In genomic region chr4:139059569-139059968, GRCm38 (mm10) we compare ENCODE assay signal across 8 mouse cellular contexts. TPM values are rescaled to one million over a fixed set of nuclear protein-coding genes. Genes with fewer than 3 reads are reported as not detected.
A peak's percentile ranks its signal among the peaks of the same experiment; 100 is the strongest.
DNase-seq lines count a peak whose midpoint lies in the region; ATAC-seq lines count a peak whose summit lies in the region.

No protein-coding gene starts in this region.

- peaks cover 14% of the 10 kb centered on the region for H3K4me1 ChIP-seq in forebrain, embryonic 10.5 days
- H3K4me1 ChIP-seq in forebrain, embryonic 12.5 days = peaks cover 9% of the 10 kb centered on the region
- H3K4me1 ChIP-seq in midbrain, embryonic 11.5 days (ENCODE audit: control insufficient read depth, insufficient read depth, low read length) = no peaks in the 10 kb centered on the region
- H3K4me1 ChIP-seq in midbrain, embryonic 16.5 days (ENCODE audit: control insufficient read depth, insufficient read depth, low read length) = no peaks in the 10 kb centered on the region

- WGBS in forebrain, embryonic 10.5 days = 7% methylated on average over 7 of the region's 7 CpGs
- WGBS in forebrain, embryonic 12.5 days = 11% methylated on average over 7 of the region's 7 CpGs
- WGBS in midbrain, embryonic 11.5 days = 9% methylated on average over 7 of the region's 7 CpGs
- 8% methylated on average over 7 of the region's 7 CpGs for WGBS in midbrain, embryonic 16.5 days

- no peaks in the 10 kb centered on the region for H3K36me3 ChIP-seq in forebrain, embryonic 10.5 days (replicated peaks)
- no peaks in the 10 kb centered on the region for H3K36me3 ChIP-seq in forebrain, embryonic 12.5 days (replicated peaks)
- no peaks in the 10 kb centered on the region for H3K36me3 ChIP-seq in midbrain, embryonic 11.5 days (ENCODE audit: control insufficient read depth, insufficient read depth, low read length)
- H3K36me3 ChIP-seq in midbrain, embryonic 16.5 days (ENCODE audit: control insufficient read depth, insufficient read depth, low read length) = no peaks in the 10 kb centered on the region

- H3K9ac ChIP-seq in forebrain, embryonic 12.5 days = no peak overlapping the region
- H3K9ac ChIP-seq in midbrain, embryonic 11.5 days (ENCODE audit: low read length) = no peak overlapping the region
- no peak overlapping the region for H3K9ac ChIP-seq in midbrain, embryonic 16.5 days (ENCODE audit: low read depth, low read length)

- H3K27ac ChIP-seq in forebrain, embryonic 10.5 days = no peak overlapping the region
- no peak overlapping the region for H3K27ac ChIP-seq in forebrain, embryonic 12.5 days
- H3K27ac ChIP-seq in midbrain, embryonic 11.5 days (ENCODE audit: low read depth, low read length) = no peak overlapping the region
- no peak overlapping the region for H3K27ac ChIP-seq in midbrain, embryonic 16.5 days (ENCODE audit: low read length)

- no peak overlapping the region for H3K4me2 ChIP-seq in forebrain, embryonic 12.5 days
- H3K4me2 ChIP-seq in midbrain, embryonic 11.5 days = no peak overlapping the region
- no peak overlapping the region for H3K4me2 ChIP-seq in midbrain, embryonic 16.5 days (ENCODE audit: low read length)

- no peaks in the 10 kb centered on the region for H3K9me3 ChIP-seq in forebrain, embryonic 10.5 days
- H3K9me3 ChIP-seq in forebrain, embryonic 12.5 days = no peaks in the 10 kb centered on the region
- H3K9me3 ChIP-seq in midbrain, embryonic 11.5 days (ENCODE audit: control insufficient read depth, low read length) = no peaks in the 10 kb centered on the region
- H3K9me3 ChIP-seq in midbrain, embryonic 16.5 days (replicated peaks; ENCODE audit: control insufficient read depth, low read length, poor library complexity, severe bottlenecking) = no peaks in the 10 kb centered on the region

- H3K27me3 ChIP-seq in forebrain, embryonic 10.5 days (ENCODE audit: poor library complexity, severe bottlenecking) = peaks cover 18% of the 10 kb centered on the region; the same call in 1 of the 2 replicates
- peaks cover 42% of the 10 kb centered on the region for H3K27me3 ChIP-seq in forebrain, embryonic 12.5 days
- no peaks in the 10 kb centered on the region; the same call in 1 of the 2 replicates for H3K27me3 ChIP-seq in midbrain, embryonic 11.5 days (ENCODE audit: control insufficient read depth, insufficient read depth, low read length)
- no peaks in the 10 kb centered on the region; the same call in 1 of the 2 replicates for H3K27me3 ChIP-seq in midbrain, embryonic 16.5 days (ENCODE audit: control insufficient read depth, insufficient read depth, low read depth, low read length)

- peak; percentile 40 for DNase-seq in forebrain, embryonic 10.5 days (ENCODE audit: extremely low spot score, low spot score)
- peak; percentile 66 for DNase-seq in midbrain, embryonic 11.5 days (ENCODE audit: low spot score, missing footprints)
- peak; percentile 78 for DNase-seq in forelimb bud, embryonic 11.5 days (ENCODE audit: low read depth, low spot score)
- DNase-seq in ovary, postnatal 14 days (ENCODE audit: low spot score) = peak; percentile 55
- no peak for DNase-seq in left cerebral cortex, adult 8-10 months (ENCODE audit: low spot score in 2 of 2)
- no peak for DNase-seq in cerebellum, adult 11-12 months

- no peak for ATAC-seq in forebrain, embryonic 12.5 days (ENCODE audit: low FRiP score)
- ATAC-seq in midbrain, embryonic 11.5 days (ENCODE audit: low FRiP score) = no peak
- no peak for ATAC-seq in midbrain, embryonic 16.5 days

- no peak overlapping the region for H3K4me3 ChIP-seq in forebrain, embryonic 10.5 days
- no peak overlapping the region for H3K4me3 ChIP-seq in forebrain, embryonic 12.5 days (replicated peaks)
- no peak overlapping the region for H3K4me3 ChIP-seq in midbrain, embryonic 11.5 days (ENCODE audit: low read depth, low read length)
- no peak overlapping the region for H3K4me3 ChIP-seq in midbrain, embryonic 16.5 days (ENCODE audit: low read depth, low read length)

RNA-seq across cellular contexts. Expression of gene Htr6, which starts 15.8 kb away (rescaled TPM):
- 0.07 and 0.12 TPM in 2 replicates for polyA plus RNA-seq in forebrain, embryonic 10.5 days (2016; fragmentation: Nextera tagmentation; extraction: Ambion mirVana)
- polyA plus RNA-seq in forebrain, embryonic 12.5 days (2016; fragmentation: Nextera tagmentation; extraction: Ambion mirVana) = 0.18 TPM in 1 of 2 replicates, not detected in the other
- not detected in 2 replicates for polyA plus RNA-seq in midbrain, embryonic 11.5 days (2014; fragmentation: Nextera tagmentation; extraction: Ambion mirVana)
- polyA plus RNA-seq in midbrain, embryonic 16.5 days (2015; fragmentation: Nextera tagmentation; extraction: Ambion mirVana) = 0.30 and 0.51 TPM in 2 replicates
- total RNA-seq in left cerebral cortex, adult 8-10 months (2022) = 1 to 10 TPM; 6.2 to 8.0 (median 7.4) TPM

RNA-seq across cellular contexts. Expression of gene Nbl1, which starts 33.2 kb away (rescaled TPM):
- polyA plus RNA-seq in forebrain, embryonic 10.5 days (2016; fragmentation: Nextera tagmentation; extraction: Ambion mirVana) = 19.6 and 22.7 TPM in 2 replicates
- polyA plus RNA-seq in forebrain, embryonic 12.5 days (2016; fragmentation: Nextera tagmentation; extraction: Ambion mirVana) = 22.5 and 26.7 TPM in 2 replicates
- 12.7 and 13.6 TPM in 2 replicates for polyA plus RNA-seq in midbrain, embryonic 11.5 days (2014; fragmentation: Nextera tagmentation; extraction: Ambion mirVana)
- 28.7 and 30.6 TPM in 2 replicates for polyA plus RNA-seq in midbrain, embryonic 16.5 days (2015; fragmentation: Nextera tagmentation; extraction: Ambion mirVana)
- 10 to 100 TPM; 52.1 to 64.5 (median 55.5) TPM for total RNA-seq in left cerebral cortex, adult 8-10 months (2022)

Comparison
In these comparisons a context has a peak if more than half of its experiments do, and no peak if none do; other contexts are left out.
1. DNase-seq: peak in forebrain, embryonic 10.5 days (single experiment), midbrain, embryonic 11.5 days (single experiment), forelimb bud, embryonic 11.5 days (single experiment) and ovary, postnatal 14 days (single experiment); none in left cerebral cortex, adult 8-10 months (0 of 2) and cerebellum, adult 11-12 months (single experiment).